Mouse (Mus musculus): Measurements from ENCODE around the gene Sumo1. TPM values are rescaled to one million over a fixed set of nuclear protein-coding genes. Genes with fewer than 3 reads are reported as not detected.

The Sumo1 gene
- polyA plus RNA-seq, 1 experiment: 116 TPM

- Histone ChIP-seq H3K4me3 (replicated peaks; ENCODE audit: insufficient read depth, low read depth, low read length) (no peak overlapping the region), H3K4me1 (ENCODE audit: control insufficient read depth, insufficient read depth, low read length) (peaks cover 6% of the 10 kb centered on the region; the same call in 1 of the 2 replicates), H3K27me3 (ENCODE audit: control insufficient read depth, insufficient read depth, low read length) (no peaks in the 10 kb centered on the region), H3K27ac (ENCODE audit: insufficient read depth, low read length) (no peak overlapping the region)
- 93% methylated on average over 8 of the region's 8 CpGs for WGBS
- no peak for TF ChIP-seq POLR2A (IDR thresholded peaks at IDR 0.05; ENCODE audit: borderline replicate concordance, insufficient read depth, low read length)
- no peak for TF ChIP-seq CTCF (IDR thresholded peaks at IDR 0.05; ENCODE audit: borderline replicate concordance, insufficient read depth, low read depth, low read length)
- no peak for DNase-seq
Observed at GRCm38 (mm10) chr1:59543911-59544310, 126.7 kb downstream of the Sumo1 start.

- Histone ChIP-seq H3K4me3 (replicated peaks; ENCODE audit: insufficient read depth, low read depth, low read length) (no peak overlapping the region), H3K27me3 (ENCODE audit: control insufficient read depth, insufficient read depth, low read length) (no peaks in the 10 kb centered on the region), H3K27ac (ENCODE audit: insufficient read depth, low read length) (no peak overlapping the region), H3K4me1 (ENCODE audit: control insufficient read depth, insufficient read depth, low read length) (peaks cover 6% of the 10 kb centered on the region; the same call in 1 of the 2 replicates)
- peak; percentile 24 to 29 for DNase-seq
- 51% methylated on average over 6 of the region's 6 CpGs for WGBS
- no peak for TF ChIP-seq CTCF (IDR thresholded peaks at IDR 0.05; ENCODE audit: borderline replicate concordance, insufficient read depth, low read depth, low read length)
- no peak for TF ChIP-seq POLR2A (IDR thresholded peaks at IDR 0.05; ENCODE audit: borderline replicate concordance, insufficient read depth, low read length)
Observed at GRCm38 (mm10) chr1:59542231-59542630, 128.4 kb downstream of the Sumo1 start.

GRCm38 (mm10) chr1:59541271-59542020, 129.2 kb downstream of the Sumo1 start:
- no peak overlapping the region for H3K4me3 ChIP-seq (replicated peaks; ENCODE audit: insufficient read depth, low read depth, low read length)
- DNase-seq: peak; percentile 63 to 67
- no peak for TF ChIP-seq CTCF (IDR thresholded peaks at IDR 0.05; ENCODE audit: borderline replicate concordance, insufficient read depth, low read depth, low read length)
- no peak for TF ChIP-seq POLR2A (IDR thresholded peaks at IDR 0.05; ENCODE audit: borderline replicate concordance, insufficient read depth, low read length)
- no peak overlapping the region; the same call in 1 of the 2 replicates for H3K27ac ChIP-seq (ENCODE audit: insufficient read depth, low read length)
- H3K4me1 ChIP-seq (ENCODE audit: control insufficient read depth, insufficient read depth, low read length): peaks cover 6% of the 10 kb centered on the region; the same call in 1 of the 2 replicates
- H3K27me3 ChIP-seq (ENCODE audit: control insufficient read depth, insufficient read depth, low read length): no peaks in the 10 kb centered on the region
- 32% methylated on average over 16 of the region's 16 CpGs for WGBS

GRCm38 (mm10) chr1:59540537-59541148, 130.0 kb downstream of the Sumo1 start:
- H3K27me3 ChIP-seq (ENCODE audit: control insufficient read depth, insufficient read depth, low read length): no peaks in the 10 kb centered on the region
- 83% methylated on average over 19 of the region's 19 CpGs for WGBS
- no peak overlapping the region for H3K27ac ChIP-seq (ENCODE audit: insufficient read depth, low read length)
- TF ChIP-seq CTCF (IDR thresholded peaks at IDR 0.05; ENCODE audit: borderline replicate concordance, insufficient read depth, low read depth, low read length) (no peak), POLR2A (IDR thresholded peaks at IDR 0.05; ENCODE audit: borderline replicate concordance, insufficient read depth, low read length) (no peak)
- no peak for DNase-seq
- H3K4me3 ChIP-seq (replicated peaks; ENCODE audit: insufficient read depth, low read depth, low read length): no peak overlapping the region
- H3K4me1 ChIP-seq (ENCODE audit: control insufficient read depth, insufficient read depth, low read length): peaks cover 6% of the 10 kb centered on the region; the same call in 1 of the 2 replicates

- no peak for DNase-seq
- Histone ChIP-seq H3K27ac (ENCODE audit: insufficient read depth, low read length) (no peak overlapping the region), H3K4me1 (ENCODE audit: control insufficient read depth, insufficient read depth, low read length) (peaks cover 13% of the 10 kb centered on the region), H3K27me3 (ENCODE audit: control insufficient read depth, insufficient read depth, low read length) (no peaks in the 10 kb centered on the region), H3K4me3 (replicated peaks; ENCODE audit: insufficient read depth, low read depth, low read length) (no peak overlapping the region)
- TF ChIP-seq POLR2A (IDR thresholded peaks at IDR 0.05; ENCODE audit: borderline replicate concordance, insufficient read depth, low read length): no peak
- TF ChIP-seq CTCF (IDR thresholded peaks at IDR 0.05; ENCODE audit: borderline replicate concordance, insufficient read depth, low read depth, low read length): no peak
- WGBS: 93% methylated on average over 5 of the region's 5 CpGs
Observed at GRCm38 (mm10) chr1:59538381-59538780, 132.3 kb downstream of the Sumo1 start.

Other genes with a start within 250 kb of the Sumo1 start
- gene Fzd7, start 188.4 kb downstream of the Sumo1 start, polyA plus RNA-seq (2012; rRNA removed): 25.0 and 28.1 TPM in 2 replicates
- 4.7 and 5.7 TPM in 2 replicates for gene Gm973, start 154.6 kb downstream of the Sumo1 start, polyA plus RNA-seq (2012; rRNA removed)
- gene Nop58, start 14.1 kb upstream of the Sumo1 start, polyA plus RNA-seq (2012; rRNA removed): 22.5 and 25.8 TPM in 2 replicates
- 22.1 and 23.7 TPM in 2 replicates for gene Bmpr2, start 92.6 kb upstream of the Sumo1 start, polyA plus RNA-seq (2012; rRNA removed)
- 27.8 and 27.9 TPM in 2 replicates for gene Fam117b, start 242.2 kb upstream of the Sumo1 start, polyA plus RNA-seq (2012; rRNA removed)